Mouse (Mus musculus) heart, postnatal 36 days (tissue): ENCODE data around the gene Nup107. TPM values are rescaled to one million over a fixed set of nuclear protein-coding genes. Genes with fewer than 3 reads are reported as not detected.
"Not testable (repeated sequence)": the region's sequence is repeated elsewhere in the genome, so short reads cannot be mapped to it uniquely, and the experiment has no call there.

ENCODE experiments used
- DNase-seq, 2 experiments: peaks; one replicate each; pipeline ENCODE4 v3.0.0; 2021 to 2022
- intact Hi-C: fragments of 180-260 bp; cut with DNase I; formaldehyde crosslinking; loops from one replicate; pipeline ENCODE4 v1.15.1; 2025
- total RNA-seq, 2 experiments: library from RNA; stranded (reverse); gene quantifications; 2 replicates each; pipeline ENCODE4 v1.2.3; 2021

Nup107 gene
- total RNA-seq, 2 experiments from 2014 or later: 6.6 to 9.0 TPM

- intact Hi-C loops: no loop called here
- DNase-seq: no peak
Observed at GRCm38 (mm10) chr10:117726888-117727385, 65.6 kb downstream of the Nup107 start.

- intact Hi-C loops: no loop called here
- no peak for DNase-seq
Observed at GRCm38 (mm10) chr10:117726350-117726749, 66.2 kb downstream of the Nup107 start.

GRCm38 (mm10) chr10:117725671-117726070 is 66.8 kb downstream of the Nup107 start:
- intact Hi-C loops: no loop called here
- DNase-seq: no peak

GRCm38 (mm10) chr10:117724804-117725361 is 67.6 kb downstream of the Nup107 start:
- intact Hi-C loops: no loop called here

GRCm38 (mm10) chr10:117724136-117724718 is 68.3 kb downstream of the Nup107 start:
- intact Hi-C loops: no loop called here
- DNase-seq: no peak

More at GRCm38 (mm10) chr10:117724804-117725361, 67.6 kb downstream of the Nup107 start:
- no peak for DNase-seq

GRCm38 (mm10) chr10:117718161-117719119 is 74.1 kb downstream of the Nup107 start:
- DNase-seq: peak; percentile 53 to 61
- intact Hi-C loops: no loop called here

GRCm38 (mm10) chr10:117717583-117717982 is 74.9 kb downstream of the Nup107 start:
- peak; percentile 43 to 45 for DNase-seq
- intact Hi-C loops: no loop called here

- intact Hi-C loops: no loop called here
- DNase-seq: no peak
Observed at GRCm38 (mm10) chr10:117716686-117717085, 75.8 kb downstream of the Nup107 start.

GRCm38 (mm10) chr10:117715654-117716053 is 76.9 kb downstream of the Nup107 start:
- DNase-seq, intact Hi-C loops: not testable (repeated sequence)

GRCm38 (mm10) chr10:117714928-117715500 is 77.5 kb downstream of the Nup107 start:
- intact Hi-C loops: no loop called here
- no peak for DNase-seq

- intact Hi-C loops: no loop called here
- DNase-seq: no peak
Observed at GRCm38 (mm10) chr10:117714048-117714545, 78.4 kb downstream of the Nup107 start.

- intact Hi-C loops: no loop called here
- DNase-seq: no peak
Observed at GRCm38 (mm10) chr10:117713466-117713865, 79.0 kb downstream of the Nup107 start.

- intact Hi-C loops: no loop called here
Observed at GRCm38 (mm10) chr10:117712871-117713270, 79.6 kb downstream of the Nup107 start.

GRCm38 (mm10) chr10:117712191-117712754 is 80.2 kb downstream of the Nup107 start:
- DNase-seq: no peak
- intact Hi-C loops: no loop called here

More at GRCm38 (mm10) chr10:117712871-117713270, 79.6 kb downstream of the Nup107 start:
- no peak for DNase-seq

- intact Hi-C loops: loop anchor here (2.0 kb wide), 1 partner anchor 33 kb away; no protein-coding TSS in a partner anchor
- DNase-seq: no peak
Observed at GRCm38 (mm10) chr10:117711408-117711807, 81.1 kb downstream of the Nup107 start.

- DNase-seq: peak; percentile 98 to 99
- intact Hi-C loops: loop anchor here (2.0 kb wide), 1 partner anchor 34 kb away; no protein-coding TSS in a partner anchor
Observed at GRCm38 (mm10) chr10:117710604-117711141, 81.8 kb downstream of the Nup107 start, which contains the start of gene Mdm2. TSS of gene Mdm2 (minus strand) at chr10:117710758.

GRCm38 (mm10) chr10:117709930-117710603 is 82.4 kb downstream of the Nup107 start:
- DNase-seq: peak; percentile 79 to 89
- intact Hi-C loops: loop anchor here (2.0 kb wide), 1 partner anchor 35 kb away; no protein-coding TSS in a partner anchor

GRCm38 (mm10) chr10:117709326-117709830 is 83.1 kb downstream of the Nup107 start:
- DNase-seq: no peak
- intact Hi-C loops: no loop called here

- intact Hi-C loops: no loop called here
- DNase-seq: no peak
Observed at GRCm38 (mm10) chr10:117708856-117709255, 83.6 kb downstream of the Nup107 start.
